Mouse (Mus musculus) cerebellum, adult 11 months (tissue): Measurements from ENCODE around the gene Mdm2.
A peak's percentile ranks its signal among the peaks of the same experiment; 100 is the strongest.
"Not testable (repeated sequence)": the region's sequence is repeated elsewhere in the genome, so short reads cannot be mapped to it uniquely, and the experiment has no call there.

Experiments
- DNase-seq: peaks from one replicate; pipeline ENCODE4 v3.0.0; 2022

The Mdm2 gene

DNA sequence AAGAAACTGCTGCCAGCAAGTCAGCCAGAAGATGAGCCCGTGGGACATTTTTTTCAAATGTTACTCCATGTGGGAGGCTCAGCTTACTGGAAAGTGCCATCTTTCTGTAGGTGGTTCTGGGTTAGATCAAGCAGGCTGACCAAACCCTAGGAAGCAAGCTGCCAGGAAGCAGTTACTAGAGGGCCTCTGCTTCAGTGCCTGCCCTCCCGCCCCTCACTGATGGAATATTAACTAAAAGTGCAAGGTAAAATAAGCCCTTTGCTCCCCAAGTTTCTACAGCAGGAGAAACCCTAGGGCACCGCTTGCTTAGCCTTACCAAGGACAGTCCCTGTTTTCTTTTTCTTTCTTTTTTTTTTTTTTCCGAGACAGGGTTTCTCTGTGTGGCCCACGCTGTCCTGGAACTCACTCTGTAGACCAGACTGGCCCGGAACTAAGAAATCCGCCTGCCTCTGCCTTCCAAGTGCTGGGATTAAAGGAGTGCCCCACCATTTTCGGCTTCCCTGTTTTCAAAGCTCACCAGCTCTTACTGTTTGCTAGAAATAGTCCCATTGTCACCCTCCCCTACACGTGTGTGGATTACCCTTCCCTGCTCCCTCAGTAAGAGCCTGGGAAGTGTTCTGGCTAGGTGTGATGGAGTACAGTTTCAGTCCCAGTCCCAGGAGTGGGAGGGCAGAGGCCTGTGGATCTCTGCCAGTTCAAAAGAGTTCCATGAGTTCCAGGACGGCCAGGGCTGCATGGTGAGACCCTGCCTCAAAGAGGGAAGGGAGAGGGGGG, 37.9 kb upstream of the Mdm2 start:
- no peak for DNase-seq

GRCm38 (mm10) chr10:117747711-117748110, 37.2 kb upstream of the Mdm2 start:
- no peak for DNase-seq

DNA sequence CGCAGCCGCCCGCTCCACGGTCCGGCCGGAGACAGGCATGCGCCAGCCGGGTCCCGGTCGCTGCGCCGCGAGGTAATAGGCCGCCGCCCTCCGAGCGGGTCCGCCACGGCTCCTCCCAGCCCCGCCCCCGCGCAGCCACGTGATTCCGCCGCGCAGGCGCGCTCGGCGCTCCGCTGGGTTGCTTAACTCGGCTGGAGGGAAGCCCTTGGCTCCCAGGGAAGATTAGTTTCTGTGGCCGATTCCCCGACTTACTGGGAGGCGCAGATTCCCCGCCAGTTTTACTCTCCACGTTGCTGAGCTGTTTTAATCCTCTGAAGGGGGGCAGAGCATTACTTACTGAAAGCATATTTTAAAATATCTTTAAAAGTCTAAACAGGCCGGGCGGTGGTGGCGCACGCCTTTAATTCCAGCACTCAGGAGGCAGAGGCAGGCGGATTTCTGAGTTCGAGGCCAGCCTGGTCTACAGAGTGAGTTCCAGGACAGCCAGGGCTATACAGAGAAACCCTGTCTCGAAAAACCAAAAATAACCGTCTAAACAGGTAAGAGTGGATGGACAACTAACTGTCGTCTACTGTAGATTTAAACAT, 35.8 kb upstream of the Mdm2 start, which contains the start of gene Slc35e3:
Gene Slc35e3 (minus strand): TSS at position 69 of the 587 bp plus-strand sequence.
- DNase-seq: peak; percentile 94

- peak; percentile 27 for DNase-seq
These were observed 35.2 kb upstream of the Mdm2 start for GRCm38 (mm10) chr10:117745570-117746296.

DNA sequence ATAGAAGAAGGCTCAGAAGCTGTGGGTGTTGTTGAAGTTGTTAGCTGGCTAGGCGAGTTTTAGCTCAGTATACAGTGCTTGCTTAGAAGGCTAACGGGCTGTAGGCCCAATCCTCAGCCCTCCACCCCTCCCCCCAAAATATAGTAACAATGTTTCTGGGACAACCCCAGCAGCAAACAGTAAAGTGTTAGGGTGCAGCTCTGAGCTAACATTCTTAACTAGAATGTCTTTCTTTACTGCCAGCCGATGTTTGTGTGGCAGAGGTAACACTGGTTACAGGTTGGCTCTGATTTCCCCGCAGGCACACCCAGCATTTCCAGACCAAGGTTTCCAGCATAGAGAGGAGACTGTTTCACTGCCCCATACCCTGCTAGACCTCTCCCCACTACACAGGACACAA, 33.4 kb upstream of the Mdm2 start:
- DNase-seq: no peak

DNA sequence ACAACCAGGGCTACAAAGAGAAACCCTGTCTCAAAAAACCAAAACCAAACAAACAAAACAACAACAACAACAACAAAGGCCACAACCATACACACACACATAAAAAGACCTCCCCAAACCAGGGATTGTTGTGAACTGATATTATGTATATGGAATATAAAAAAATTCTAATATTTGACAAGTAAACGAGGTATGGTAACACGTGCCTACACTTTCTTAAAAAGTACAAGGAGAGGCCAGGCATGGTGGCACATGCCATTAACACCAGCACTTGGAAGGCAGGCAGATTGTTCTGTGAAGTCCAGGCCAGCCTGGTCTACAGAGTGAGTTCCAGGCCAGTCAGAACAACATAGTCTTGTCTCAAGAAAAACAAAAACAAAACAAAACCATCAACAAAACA, 32.6 kb upstream of the Mdm2 start:
- DNase-seq: no peak

DNA sequence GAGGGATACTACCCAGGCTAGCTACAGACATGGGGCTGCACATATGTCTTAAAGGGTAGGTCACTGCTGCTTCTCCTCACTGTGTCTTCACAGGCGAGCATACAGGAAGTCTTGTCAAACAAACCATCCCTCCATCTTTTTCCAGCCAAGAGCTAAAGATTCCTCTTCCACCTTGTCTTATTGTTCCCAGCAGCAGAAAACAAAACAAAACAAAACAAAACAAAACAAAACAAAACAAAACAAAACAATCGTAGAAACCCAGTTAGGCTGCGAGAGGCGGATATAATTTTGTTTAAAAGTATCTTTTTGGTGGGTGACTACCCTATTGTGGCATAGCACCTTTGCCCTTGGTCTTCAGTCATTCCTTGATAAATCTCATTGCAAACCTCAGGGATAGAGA, 32.1 kb upstream of the Mdm2 start:
- no peak for DNase-seq

GRCm38 (mm10) chr10:117741698-117742475, 31.3 kb upstream of the Mdm2 start:
- no peak for DNase-seq

- DNase-seq: no peak
These were observed 30.4 kb upstream of the Mdm2 start for GRCm38 (mm10) chr10:117740921-117741320.

DNA sequence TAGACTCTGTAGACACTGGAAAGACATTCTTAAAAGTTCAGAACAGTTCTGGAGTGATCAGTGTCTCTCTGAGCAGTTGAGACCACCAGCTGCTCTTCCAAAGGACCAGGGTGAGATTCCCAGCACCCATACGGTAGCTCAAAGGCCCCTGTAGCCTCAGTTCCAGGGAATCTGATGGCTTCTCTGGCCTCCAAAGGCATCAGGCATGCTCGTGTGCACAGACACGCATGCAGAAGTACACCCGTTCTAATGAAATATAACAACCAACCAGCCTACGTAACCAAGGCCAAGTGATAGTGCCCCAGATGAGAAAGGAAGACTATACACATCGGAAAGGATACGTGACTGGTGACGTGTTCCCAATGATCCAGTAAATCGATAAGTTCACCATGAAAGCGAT, 29.6 kb upstream of the Mdm2 start:
- no peak for DNase-seq

DNA sequence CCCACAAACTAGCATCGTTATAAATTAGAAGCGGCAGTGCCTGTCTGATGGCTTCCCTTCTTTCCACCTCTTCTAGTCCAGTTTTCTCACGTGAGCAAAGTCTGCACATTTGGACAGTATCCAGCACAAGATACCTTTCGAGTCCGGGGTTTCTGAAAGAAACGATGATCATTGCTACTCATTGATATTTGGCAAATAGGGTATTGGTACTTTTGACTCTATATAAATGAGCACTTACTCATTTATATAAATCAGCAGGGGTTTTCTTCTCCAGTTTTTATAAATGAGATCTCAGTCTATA, 29.0 kb upstream of the Mdm2 start:
- DNase-seq: no peak

DNA sequence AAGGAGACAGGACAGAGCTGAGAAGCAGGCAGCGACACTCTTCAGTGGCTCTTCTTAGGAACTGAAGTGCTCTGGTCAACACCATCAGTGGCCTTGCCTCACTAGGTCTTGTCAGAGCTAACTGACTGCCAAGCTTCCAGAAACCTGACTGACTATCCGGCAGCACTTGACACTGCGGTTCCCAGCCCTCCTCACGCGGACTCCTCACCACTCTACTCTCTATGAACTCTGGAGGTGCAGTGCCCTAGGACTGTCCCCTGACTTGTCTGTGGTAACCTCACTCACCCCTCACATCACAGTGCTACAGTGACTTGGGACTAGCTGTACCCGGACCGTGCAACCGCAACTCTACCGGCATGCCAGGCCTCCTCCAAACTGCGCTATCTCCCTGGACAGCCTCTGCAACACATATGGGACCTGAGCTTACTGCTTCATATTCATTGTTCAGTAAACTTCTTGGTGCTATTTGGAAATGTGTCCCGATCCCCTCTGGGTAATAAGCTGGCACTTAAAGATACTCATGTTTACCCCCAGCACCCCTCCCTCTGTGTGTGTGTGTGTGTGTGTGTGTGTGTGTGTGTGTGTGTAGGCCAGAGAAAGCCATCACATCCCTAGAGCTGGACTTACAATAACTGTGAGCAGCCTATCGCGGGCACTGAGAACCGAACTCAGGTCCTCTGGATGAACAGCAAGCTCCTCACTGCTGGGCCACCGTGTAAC, 28.5 kb upstream of the Mdm2 start:
- DNase-seq: no peak

DNA sequence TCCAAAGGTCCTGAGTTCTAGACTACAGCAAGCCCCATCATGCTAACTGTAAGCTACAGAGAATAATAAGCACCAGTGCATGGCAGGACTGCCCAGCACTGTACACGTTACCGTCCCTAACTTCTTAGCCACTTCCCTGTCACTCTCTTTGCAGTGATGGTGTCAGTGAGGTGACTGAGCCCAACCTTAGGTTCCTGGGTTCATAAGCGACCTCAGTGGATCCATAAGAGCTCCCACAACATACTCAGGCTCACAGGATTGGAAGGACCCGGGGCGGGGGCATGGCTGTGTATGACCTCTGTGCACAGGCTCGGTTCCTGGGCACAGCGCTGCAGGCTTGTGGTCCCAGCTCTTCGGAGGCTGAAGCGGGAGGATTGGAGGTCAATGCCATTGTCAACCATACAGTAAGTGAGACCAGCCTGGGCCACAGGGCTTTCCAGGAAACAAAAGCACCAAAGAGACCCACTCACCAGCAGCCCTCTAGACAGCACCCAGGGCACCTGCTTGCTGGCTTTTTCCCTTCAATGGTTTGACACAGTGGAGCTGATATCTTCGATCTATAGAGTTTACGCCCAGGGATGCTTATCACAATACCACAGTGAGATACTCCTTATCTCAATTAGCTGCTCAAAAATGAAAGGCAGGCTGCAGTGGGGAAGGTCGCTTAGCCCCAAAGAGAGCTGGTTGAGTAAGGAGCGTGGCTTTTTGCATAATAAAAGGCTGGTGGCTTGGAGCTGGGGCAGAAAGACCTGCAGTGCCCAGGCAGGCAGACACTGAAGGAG, 27.8 kb upstream of the Mdm2 start:
- no peak for DNase-seq

GRCm38 (mm10) chr10:117737498-117737897, 26.9 kb upstream of the Mdm2 start:
- DNase-seq: not testable (repeated sequence)

- no peak for DNase-seq
These were observed 26.5 kb upstream of the Mdm2 start for GRCm38 (mm10) chr10:117737075-117737474.

GRCm38 (mm10) chr10:117736573-117736972, 26.0 kb upstream of the Mdm2 start:
- DNase-seq: no peak

DNA sequence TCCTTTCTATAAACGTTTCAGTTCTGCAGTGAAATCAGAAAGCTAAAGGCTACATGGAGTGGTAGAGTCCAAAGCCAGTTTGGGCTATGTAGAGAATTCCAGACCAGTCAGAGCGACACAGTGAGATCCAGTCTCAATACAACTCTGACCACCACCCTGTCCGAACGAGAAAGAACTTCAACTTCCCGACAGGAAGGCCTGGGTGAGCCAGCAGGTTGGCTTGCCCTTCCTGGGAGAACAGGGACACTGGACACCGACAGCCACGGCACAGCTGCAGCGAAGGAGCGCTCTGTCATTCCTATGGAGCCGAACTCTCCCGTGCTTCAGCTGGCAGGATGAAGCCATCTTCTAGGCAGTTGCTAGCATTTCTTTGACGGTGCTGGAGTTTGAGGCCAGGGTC, 24.8 kb upstream of the Mdm2 start:
- not testable (repeated sequence) for DNase-seq

DNA sequence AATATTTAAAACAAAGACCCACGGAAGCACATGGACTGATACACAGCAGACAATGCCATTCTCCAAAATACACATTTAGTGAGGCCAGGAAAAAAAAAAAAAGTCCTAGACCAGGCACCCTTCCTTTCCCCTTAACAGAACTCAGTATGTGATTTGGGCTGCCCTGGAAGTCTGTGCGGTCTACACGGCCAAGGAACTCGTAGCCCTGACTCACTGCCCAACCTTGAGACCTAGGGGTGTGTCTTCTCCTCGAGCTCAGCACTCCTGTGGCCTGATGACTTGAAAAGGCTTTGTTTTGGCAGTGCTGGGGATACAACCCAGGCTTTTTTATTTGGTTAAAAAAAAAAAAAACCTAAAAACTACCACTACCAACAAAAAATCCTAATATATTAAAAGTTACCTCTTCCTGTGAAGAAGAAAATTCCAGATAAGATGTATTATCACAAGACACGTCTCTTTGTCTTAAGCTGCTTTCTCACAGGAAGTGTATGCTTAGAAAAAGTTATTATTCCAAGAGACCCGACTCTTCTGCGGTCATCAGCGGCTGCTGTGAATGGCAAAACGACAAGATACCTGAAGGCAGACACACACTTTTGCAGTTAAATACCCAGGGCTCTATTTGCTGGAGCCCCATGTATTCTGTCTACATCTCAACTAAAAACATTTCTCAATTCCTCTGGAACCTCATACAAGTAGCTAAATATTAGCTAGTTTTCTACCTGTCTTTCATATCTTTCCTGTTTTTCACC, 23.7 kb upstream of the Mdm2 start:
- DNase-seq: not testable (repeated sequence)

- not testable (repeated sequence) for DNase-seq
These were observed 23.1 kb upstream of the Mdm2 start for GRCm38 (mm10) chr10:117733626-117734025.

GRCm38 (mm10) chr10:117732962-117733592, 22.5 kb upstream of the Mdm2 start:
- DNase-seq: no peak

GRCm38 (mm10) chr10:117732184-117732583, 21.6 kb upstream of the Mdm2 start:
- no peak for DNase-seq
